Mouse (Mus musculus) embryonic fibroblast, embryonic 13.5 days (primary cell): ENCODE results near the gene Fermt2.

ENCODE experiments used
- CTCF ChIP-seq: IDR thresholded peaks from 2 replicates; pipeline ENCODE4 v1.5.1; 2011; ENCODE audit warnings: mild to moderate bottlenecking, control low read depth, low read length, moderate library complexity, borderline replicate concordance; ENCODE audit not compliant: insufficient read depth
- POLR2A ChIP-seq: IDR thresholded peaks from 2 replicates; pipeline ENCODE4 v1.6.1; 2011; ENCODE audit warnings: low read depth, mild to moderate bottlenecking, control low read depth, low read length, moderate library complexity

- TF ChIP-seq CTCF: no peak
- no peak for TF ChIP-seq POLR2A
These were observed 51.4 kb downstream of the Fermt2 start for GRCm38 (mm10) chr14:45478515-45478914.
